Mouse (Mus musculus): Measurements from ENCODE around the gene Zcchc14. TPM values are rescaled to one million over a fixed set of nuclear protein-coding genes. Genes with fewer than 3 reads are reported as not detected.
A peak's percentile ranks its signal among the peaks of the same experiment; 100 is the strongest.

Zcchc14 gene
- polyA plus RNA-seq, 1 experiment from 2014 or later, result 14.4 TPM

- no peaks in the 10 kb centered on the region for H3K9me3 ChIP-seq (ENCODE audit: control insufficient read depth, low read length)
- no peak overlapping the region for H3K9ac ChIP-seq (ENCODE audit: low read length)
- H3K27me3 ChIP-seq (ENCODE audit: control insufficient read depth, insufficient read depth, low read depth, low read length), result no peaks in the 10 kb centered on the region
- no peak overlapping the region for H3K27ac ChIP-seq (ENCODE audit: low read length)
- peaks cover 3% of the 10 kb centered on the region; the same call in 1 of the 2 replicates for H3K4me1 ChIP-seq (replicated peaks; ENCODE audit: control insufficient read depth, insufficient read depth, low read length)
- no peak overlapping the region for H3K4me2 ChIP-seq (ENCODE audit: low read depth, low read length)
- WGBS, result 9% methylated on average over 4 of the region's 4 CpGs
- H3K4me3 ChIP-seq (ENCODE audit: low read length), result no peak overlapping the region
- no peaks in the 10 kb centered on the region for H3K36me3 ChIP-seq (ENCODE audit: control insufficient read depth, insufficient read depth, low read length)
- peak; percentile 56 for ATAC-seq (ENCODE audit: low read depth)
Observed at GRCm38 (mm10) chr8:121685419-121685818, 32.7 kb upstream of the Zcchc14 start.

GRCm38 (mm10) chr8:121683083-121683832 is 30.6 kb upstream of the Zcchc14 start:
- Histone ChIP-seq H3K36me3 (ENCODE audit: control insufficient read depth, insufficient read depth, low read length) (no peaks in the 10 kb centered on the region), H3K4me3 (ENCODE audit: low read length) (no peak overlapping the region), H3K4me1 (replicated peaks; ENCODE audit: control insufficient read depth, insufficient read depth, low read length) (peaks cover 3% of the 10 kb centered on the region; the same call in 1 of the 2 replicates), H3K9me3 (ENCODE audit: control insufficient read depth, low read length) (no peaks in the 10 kb centered on the region), H3K27me3 (ENCODE audit: control insufficient read depth, insufficient read depth, low read depth, low read length) (no peaks in the 10 kb centered on the region), H3K27ac (ENCODE audit: low read length) (no peak overlapping the region), H3K9ac (ENCODE audit: low read length) (no peak overlapping the region), H3K4me2 (ENCODE audit: low read depth, low read length) (no peak overlapping the region)
- no peak for ATAC-seq (ENCODE audit: low read depth)
- WGBS, result 58% methylated on average over 10 of the region's 10 CpGs

GRCm38 (mm10) chr8:121681457-121681856 is 28.8 kb upstream of the Zcchc14 start:
- Histone ChIP-seq H3K36me3 (ENCODE audit: control insufficient read depth, insufficient read depth, low read length) (no peaks in the 10 kb centered on the region), H3K9me3 (ENCODE audit: control insufficient read depth, low read length) (no peaks in the 10 kb centered on the region), H3K4me1 (replicated peaks; ENCODE audit: control insufficient read depth, insufficient read depth, low read length) (no peaks in the 10 kb centered on the region), H3K9ac (ENCODE audit: low read length) (no peak overlapping the region), H3K4me3 (ENCODE audit: low read length) (no peak overlapping the region), H3K4me2 (ENCODE audit: low read depth, low read length) (no peak overlapping the region), H3K27ac (ENCODE audit: low read length) (no peak overlapping the region), H3K27me3 (ENCODE audit: control insufficient read depth, insufficient read depth, low read depth, low read length) (no peaks in the 10 kb centered on the region)
- no peak for ATAC-seq (ENCODE audit: low read depth)
- 49% methylated on average over 10 of the region's 10 CpGs for WGBS

GRCm38 (mm10) chr8:121680896-121681295 is 28.2 kb upstream of the Zcchc14 start:
- Histone ChIP-seq H3K27me3 (ENCODE audit: control insufficient read depth, insufficient read depth, low read depth, low read length) (no peaks in the 10 kb centered on the region), H3K9ac (ENCODE audit: low read length) (no peak overlapping the region), H3K4me1 (replicated peaks; ENCODE audit: control insufficient read depth, insufficient read depth, low read length) (no peaks in the 10 kb centered on the region), H3K4me3 (ENCODE audit: low read length) (no peak overlapping the region), H3K4me2 (ENCODE audit: low read depth, low read length) (no peak overlapping the region), H3K36me3 (ENCODE audit: control insufficient read depth, insufficient read depth, low read length) (no peaks in the 10 kb centered on the region), H3K9me3 (ENCODE audit: control insufficient read depth, low read length) (no peaks in the 10 kb centered on the region), H3K27ac (ENCODE audit: low read length) (no peak overlapping the region)
- WGBS, result 79% methylated on average over 4 of the region's 4 CpGs
- no peak for ATAC-seq (ENCODE audit: low read depth)

- H3K36me3 ChIP-seq (ENCODE audit: control insufficient read depth, insufficient read depth, low read length), result no peaks in the 10 kb centered on the region
- 59% methylated on average over 5 of the region's 5 CpGs for WGBS
Observed at GRCm38 (mm10) chr8:121678696-121679095, 26.0 kb upstream of the Zcchc14 start.

GRCm38 (mm10) chr8:121675701-121676100 is 23.0 kb upstream of the Zcchc14 start:
- ATAC-seq (ENCODE audit: low read depth), result peak; percentile 41; the same call in 1 of the 2 replicates
- no peak overlapping the region for H3K9ac ChIP-seq (ENCODE audit: low read length)
- H3K27me3 ChIP-seq (ENCODE audit: control insufficient read depth, insufficient read depth, low read depth, low read length), result no peaks in the 10 kb centered on the region
- no peaks in the 10 kb centered on the region for H3K36me3 ChIP-seq (ENCODE audit: control insufficient read depth, insufficient read depth, low read length)
- WGBS, result 31% methylated on average over 20 of the region's 20 CpGs
- peaks cover 10% of the 10 kb centered on the region; the same call in 1 of the 2 replicates for H3K4me1 ChIP-seq (replicated peaks; ENCODE audit: control insufficient read depth, insufficient read depth, low read length)
- H3K27ac ChIP-seq (ENCODE audit: low read length), result no peak overlapping the region
- H3K4me2 ChIP-seq (ENCODE audit: low read depth, low read length), result peak overlapping the region; percentile 17; the same call in 1 of the 2 replicates
- no peak overlapping the region for H3K4me3 ChIP-seq (ENCODE audit: low read length)
- H3K9me3 ChIP-seq (ENCODE audit: control insufficient read depth, low read length), result no peaks in the 10 kb centered on the region

More at GRCm38 (mm10) chr8:121678696-121679095, 26.0 kb upstream of the Zcchc14 start:
- Histone ChIP-seq H3K4me1 (replicated peaks; ENCODE audit: control insufficient read depth, insufficient read depth, low read length) (peaks cover 4% of the 10 kb centered on the region; the same call in 1 of the 2 replicates), H3K27ac (ENCODE audit: low read length) (no peak overlapping the region), H3K9ac (ENCODE audit: low read length) (no peak overlapping the region), H3K4me2 (ENCODE audit: low read depth, low read length) (no peak overlapping the region), H3K9me3 (ENCODE audit: control insufficient read depth, low read length) (no peaks in the 10 kb centered on the region), H3K4me3 (ENCODE audit: low read length) (no peak overlapping the region), H3K27me3 (ENCODE audit: control insufficient read depth, insufficient read depth, low read depth, low read length) (no peaks in the 10 kb centered on the region)
- ATAC-seq (ENCODE audit: low read depth), result no peak

GRCm38 (mm10) chr8:121675161-121675560 is 22.5 kb upstream of the Zcchc14 start:
- 70% methylated on average over 3 of the region's 3 CpGs for WGBS
- H3K27ac ChIP-seq (ENCODE audit: low read length), result no peak overlapping the region
- H3K4me2 ChIP-seq (ENCODE audit: low read depth, low read length), result no peak overlapping the region
- no peak for ATAC-seq (ENCODE audit: low read depth)
- H3K9me3 ChIP-seq (ENCODE audit: control insufficient read depth, low read length), result no peaks in the 10 kb centered on the region
- H3K27me3 ChIP-seq (ENCODE audit: control insufficient read depth, insufficient read depth, low read depth, low read length), result no peaks in the 10 kb centered on the region
- H3K4me3 ChIP-seq (ENCODE audit: low read length), result no peak overlapping the region
- H3K36me3 ChIP-seq (ENCODE audit: control insufficient read depth, insufficient read depth, low read length), result no peaks in the 10 kb centered on the region
- peaks cover 10% of the 10 kb centered on the region; the same call in 1 of the 2 replicates for H3K4me1 ChIP-seq (replicated peaks; ENCODE audit: control insufficient read depth, insufficient read depth, low read length)
- H3K9ac ChIP-seq (ENCODE audit: low read length), result no peak overlapping the region

GRCm38 (mm10) chr8:121674524-121674923 is 21.8 kb upstream of the Zcchc14 start:
- no peak overlapping the region for H3K27ac ChIP-seq (ENCODE audit: low read length)
- H3K4me2 ChIP-seq (ENCODE audit: low read depth, low read length), result no peak overlapping the region
- 55% methylated on average over 5 of the region's 5 CpGs for WGBS
- H3K9me3 ChIP-seq (ENCODE audit: control insufficient read depth, low read length), result no peaks in the 10 kb centered on the region
- no peak for ATAC-seq (ENCODE audit: low read depth)
- H3K36me3 ChIP-seq (ENCODE audit: control insufficient read depth, insufficient read depth, low read length), result no peaks in the 10 kb centered on the region
- H3K27me3 ChIP-seq (ENCODE audit: control insufficient read depth, insufficient read depth, low read depth, low read length), result no peaks in the 10 kb centered on the region
- H3K9ac ChIP-seq (ENCODE audit: low read length), result no peak overlapping the region
- no peak overlapping the region for H3K4me3 ChIP-seq (ENCODE audit: low read length)
- peaks cover 10% of the 10 kb centered on the region; the same call in 1 of the 2 replicates for H3K4me1 ChIP-seq (replicated peaks; ENCODE audit: control insufficient read depth, insufficient read depth, low read length)

GRCm38 (mm10) chr8:121673917-121674316 is 21.2 kb upstream of the Zcchc14 start:
- H3K4me3 ChIP-seq (ENCODE audit: low read length), result no peak overlapping the region
- ATAC-seq (ENCODE audit: low read depth), result peak; percentile 37; the same call in 1 of the 2 replicates
- WGBS, result 56% methylated on average over 5 of the region's 5 CpGs
- H3K9me3 ChIP-seq (ENCODE audit: control insufficient read depth, low read length), result no peaks in the 10 kb centered on the region
- H3K4me1 ChIP-seq (replicated peaks; ENCODE audit: control insufficient read depth, insufficient read depth, low read length), result peaks cover 11% of the 10 kb centered on the region; the same call in 1 of the 2 replicates
- H3K4me2 ChIP-seq (ENCODE audit: low read depth, low read length), result no peak overlapping the region
- no peaks in the 10 kb centered on the region for H3K27me3 ChIP-seq (ENCODE audit: control insufficient read depth, insufficient read depth, low read depth, low read length)
- H3K9ac ChIP-seq (ENCODE audit: low read length), result no peak overlapping the region
- no peak overlapping the region for H3K27ac ChIP-seq (ENCODE audit: low read length)
- no peaks in the 10 kb centered on the region for H3K36me3 ChIP-seq (ENCODE audit: control insufficient read depth, insufficient read depth, low read length)
